Mouse (Mus musculus) thymus, adult 2 months (tissue): ENCODE data around the gene Smarcd1.

Source experiments
- CTCF ChIP-seq: fragments of 200-500 bp; IDR thresholded peaks from 2 replicates; pipeline ENCODE4 v1.5.1; 2012; ENCODE audit warnings: mild to moderate bottlenecking, control low read depth, low read length, moderate library complexity, borderline replicate concordance; ENCODE audit not compliant: control insufficient read depth, poor library complexity, insufficient read depth; ENCODE audit errors: extremely low read depth
- POLR2A ChIP-seq: fragments of 200-500 bp; IDR thresholded peaks from 2 replicates; pipeline ENCODE4 v1.6.1; 2012; ENCODE audit warnings: mild to moderate bottlenecking, low read length, control low read depth, moderate library complexity; ENCODE audit not compliant: control insufficient read depth, poor library complexity, insufficient read depth; ENCODE audit errors: extremely low read depth

DNA sequence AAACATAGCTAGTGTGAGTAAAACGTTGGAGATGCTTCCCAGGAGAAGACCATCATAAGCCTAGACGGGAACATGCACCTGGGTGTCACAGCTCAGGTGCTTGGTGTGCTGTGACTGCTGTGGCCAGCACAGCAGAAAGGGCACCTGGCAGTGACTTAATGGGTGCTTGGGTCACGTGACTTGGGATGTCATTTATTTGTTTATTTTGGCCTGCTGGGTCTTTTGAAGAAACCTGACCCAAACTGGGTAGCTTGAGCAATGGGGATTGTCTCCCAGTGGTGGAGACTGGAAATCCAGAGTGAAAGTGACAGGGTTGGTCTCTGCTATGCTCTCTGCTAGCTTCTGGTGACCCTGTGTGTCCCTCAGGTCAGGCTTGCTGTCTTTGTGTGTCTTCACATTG is 9.6 kb downstream of the Smarcd1 start:
- no peak for TF ChIP-seq POLR2A
- TF ChIP-seq CTCF = no peak
